ENCODE assay signal across 10 mouse cellular contexts in the genomic region with DNA sequence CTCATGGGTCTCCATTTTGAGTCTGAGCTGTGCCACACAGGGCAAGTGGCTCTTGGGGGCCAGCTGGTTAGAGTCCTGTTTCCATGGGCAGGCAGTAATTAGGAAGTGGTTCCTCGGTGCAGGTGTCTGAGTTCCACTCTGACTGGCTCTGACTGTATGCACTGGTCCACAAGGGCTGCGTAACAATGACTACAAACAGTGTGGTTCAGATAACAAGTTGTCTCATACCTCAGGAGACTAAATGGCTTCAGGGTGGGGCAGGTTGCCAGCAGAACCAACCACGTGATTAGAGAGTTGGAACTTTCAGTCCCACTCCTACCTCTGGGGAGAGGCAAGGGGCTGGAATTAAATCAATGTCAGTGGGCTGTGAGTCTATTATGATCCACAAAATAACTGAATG. TPM values are rescaled to one million over a fixed set of nuclear protein-coding genes. Genes with fewer than 3 reads are reported as not detected.
DNase-seq lines count a peak whose midpoint lies in the region; ATAC-seq and TF ChIP-seq lines count a peak whose summit lies in the region.
"Had no signal": no experiment of that assay in that cellular context is flagged by ENCODE, and none has a peak within 500 bp of the region (broad histone marks: within the 10 kb centered on the region; RNA-seq: fewer than 3 reads in every experiment).

No protein-coding gene starts in this region.

- peak; percentile 72 for DNase-seq in adrenal gland, postnatal 10 days
- no peak for DNase-seq in adrenal gland, adult 18-20 months (ENCODE audit: low spot score in 2 of 2)
- DNase-seq in spleen, adult 2 months (ENCODE audit: low read depth in 1 of 2, low spot score in 2 of 2), result peak in 1 of 2 experiments; percentile 43
- no peak for DNase-seq in spleen, adult 12 weeks (ENCODE audit: low spot score)
- no peak for DNase-seq in liver, embryonic 13.5 days
- DNase-seq in testis, postnatal 10 days (ENCODE audit: low spot score), result peak; percentile 71
- DNase-seq in cerebellum, postnatal 4 days (ENCODE audit: low spot score in 2 of 2), result no peak
- DNase-seq in gastrocnemius, postnatal 25 days, result no peak

- no peak overlapping the region for H3K4me2 ChIP-seq in liver, embryonic 13.5 days
- H3K4me2 ChIP-seq: embryonic facial prominence, embryonic 12.5 days had no signal

- H3K4me1 ChIP-seq in spleen, adult 2 months (ENCODE audit: control insufficient read depth, insufficient read depth, insufficient read length), result peaks cover 15% of the 10 kb centered on the region
- peaks cover 17% of the 10 kb centered on the region for H3K4me1 ChIP-seq in liver, embryonic 13.5 days (replicated peaks)

- H3K27ac ChIP-seq in spleen, adult 2 months (ENCODE audit: insufficient read depth, low read length), result peak overlapping the region; percentile 30; the same call in 1 of the 2 replicates
- no peak overlapping the region for H3K27ac ChIP-seq in liver, embryonic 13.5 days
- H3K27ac ChIP-seq: embryonic facial prominence, embryonic 12.5 days; macrophage had no signal

- no peaks in the 10 kb centered on the region for H3K9me3 ChIP-seq in liver, embryonic 13.5 days (replicated peaks)
- H3K9me3 ChIP-seq: embryonic facial prominence, embryonic 12.5 days had no signal

- H3K9ac ChIP-seq in liver, embryonic 13.5 days, result no peak overlapping the region
- H3K9ac ChIP-seq: embryonic facial prominence, embryonic 12.5 days had no signal

- ATAC-seq in liver, embryonic 13.5 days (ENCODE audit: low read depth), result 0 out of 2 replicates have a peak, but pooled peaks have one; percentile 46

- no peak for TF ChIP-seq POLR2A in spleen, adult 2 months (IDR thresholded peaks at IDR 0.05; ENCODE audit: low read depth, low read length)

- H3K36me3 ChIP-seq in spleen, adult 2 months (ENCODE audit: control insufficient read depth, insufficient read depth, low read length), result no peaks in the 10 kb centered on the region
- H3K36me3 ChIP-seq in liver, embryonic 13.5 days, result no peaks in the 10 kb centered on the region
- H3K36me3 ChIP-seq: embryonic facial prominence, embryonic 12.5 days had no signal

- no peak overlapping the region for H3K4me3 ChIP-seq in spleen, adult 2 months (ENCODE audit: extremely low read depth, insufficient read depth, insufficient read length)
- H3K4me3 ChIP-seq in liver, embryonic 13.5 days (replicated peaks), result no peak overlapping the region
- H3K4me3 ChIP-seq: embryonic facial prominence, embryonic 12.5 days had no signal

- WGBS in spleen, adult 2 months, result 24% methylated on average over 3 of the region's 3 CpGs
- WGBS in liver, embryonic 13.5 days (ENCODE audit: insufficient replicate concordance), result 18% methylated on average over 3 of the region's 3 CpGs

- no peaks in the 10 kb centered on the region for H3K27me3 ChIP-seq in spleen, adult 2 months (ENCODE audit: control insufficient read depth, insufficient read depth, low read length)
- H3K27me3 ChIP-seq in liver, embryonic 13.5 days, result no peaks in the 10 kb centered on the region
- H3K27me3 ChIP-seq: embryonic facial prominence, embryonic 12.5 days had no signal

- TF ChIP-seq CTCF in spleen, adult 2 months (IDR thresholded peaks at IDR 0.05; ENCODE audit: extremely low read depth, insufficient read depth, insufficient read length, insufficient replicate concordance), result no peak

RNA-seq across cellular contexts. Expression of a gene that starts 59.0 kb away (rescaled TPM):
- 10 to 100 TPM; 21.6 to 24.0 TPM for total RNA-seq in adrenal gland, postnatal 10 days (2021)
- 10 to 100 TPM; 35.0 to 41.0 TPM for total RNA-seq in adrenal gland, adult 18-20 months (2021)
- polyA plus RNA-seq in spleen, adult 2 months (2012; rRNA removed), result 17.8 and 18.2 TPM in 2 replicates
- polyA plus RNA-seq in liver, embryonic 13.5 days (2015; fragmentation: Nextera tagmentation; extraction: Ambion mirVana), result 1.4 and 1.6 TPM in 2 replicates
- 1 to 10 TPM; 3.6 to 4.8 TPM for total RNA-seq in gastrocnemius, postnatal 25 days (2021)

Comparison
In these comparisons a context has a peak if more than half of its experiments do, and no peak if none do; other contexts are left out.
1. DNase-seq: peak in adrenal gland, postnatal 10 days (single experiment) and testis, postnatal 10 days (single experiment); none in adrenal gland, adult 18-20 months (0 of 2), spleen, adult 12 weeks (single experiment), liver, embryonic 13.5 days (single experiment), cerebellum, postnatal 4 days (0 of 2) and gastrocnemius, postnatal 25 days (single experiment).